Comparison of ENCODE assay signal across 9 mouse cellular contexts in genomic region chr11:103696851-103697564, GRCm38 (mm10). TPM values are rescaled to one million over a fixed set of nuclear protein-coding genes. Genes with fewer than 3 reads are reported as not detected.
DNase-seq lines count a peak whose midpoint lies in the region; ATAC-seq and TF ChIP-seq lines count a peak whose summit lies in the region.
"Had no signal": no experiment of that assay in that cellular context is flagged by ENCODE, and none has a peak within 500 bp of the region (broad histone marks: within the 10 kb centered on the region; RNA-seq: fewer than 3 reads in every experiment).

No protein-coding gene starts in this region.

- TF ChIP-seq POLR2A in testis, adult 2 months (IDR thresholded peaks at IDR 0.05; ENCODE audit: control insufficient read depth, low read depth, low read length), result no peak

- ATAC-seq in erythroblast, adult 5-6 weeks (replicated peaks; ENCODE audit: low FRiP score, poor library complexity, severe bottlenecking), result no peak
- no peak for ATAC-seq in intestine, embryonic 14.5 days (replicated peaks; ENCODE audit: low FRiP score, low TSS enrichment, low read depth)
- no peak for ATAC-seq in midbrain, embryonic 16.5 days

- TF ChIP-seq CTCF in testis, adult 2 months (IDR thresholded peaks at IDR 0.05; ENCODE audit: control insufficient read depth, insufficient read depth, insufficient replicate concordance, low read depth, low read length), result no peak

- peak overlapping the region; percentile 52 for H3K4me2 ChIP-seq in intestine, embryonic 14.5 days (ENCODE audit: low read length)
- peak overlapping the region; percentile 64 for H3K4me2 ChIP-seq in midbrain, embryonic 16.5 days (ENCODE audit: low read length)

- H3K9me3 ChIP-seq in erythroblast, embryonic 14.5 days (ENCODE audit: control insufficient read depth, low read length), result no peaks in the 10 kb centered on the region
- H3K9me3 ChIP-seq in intestine, embryonic 14.5 days (ENCODE audit: control insufficient read depth, low read length), result no peaks in the 10 kb centered on the region
- H3K9me3 ChIP-seq in midbrain, embryonic 16.5 days (replicated peaks; ENCODE audit: control insufficient read depth, low read length, poor library complexity, severe bottlenecking), result no peaks in the 10 kb centered on the region

- DNase-seq in testis, postnatal 10 days (ENCODE audit: low spot score), result no peak
- no peak for DNase-seq in intestine, embryonic 14.5 days (ENCODE audit: low spot score)
- DNase-seq in adrenal gland, adult 8-10 months, result no peak
- DNase-seq in left cerebral cortex, adult 11 months (ENCODE audit: low spot score), result no peak

- peak overlapping the region; percentile 88 for H3K4me3 ChIP-seq in erythroblast, embryonic 14.5 days (replicated peaks)
- peak overlapping the region; percentile 95 for H3K4me3 ChIP-seq in testis, adult 2 months (ENCODE audit: control insufficient read depth, low read depth, low read length)
- peak overlapping the region; percentile 99 for H3K4me3 ChIP-seq in intestine, embryonic 14.5 days (ENCODE audit: low read depth, low read length)
- peak overlapping the region; percentile 80 for H3K4me3 ChIP-seq in midbrain, embryonic 16.5 days (ENCODE audit: low read depth, low read length)

- H3K36me3 ChIP-seq in erythroblast, embryonic 14.5 days (ENCODE audit: control insufficient read depth), result peaks cover 10% of the 10 kb centered on the region
- H3K36me3 ChIP-seq in testis, adult 2 months (ENCODE audit: control insufficient read depth, insufficient read depth, low read length), result no peaks in the 10 kb centered on the region
- no peaks in the 10 kb centered on the region for H3K36me3 ChIP-seq in intestine, embryonic 14.5 days (ENCODE audit: control insufficient read depth, insufficient read depth, low read length)
- H3K36me3 ChIP-seq in midbrain, embryonic 16.5 days (ENCODE audit: control insufficient read depth, insufficient read depth, low read length), result no peaks in the 10 kb centered on the region

- no peaks in the 10 kb centered on the region for H3K27me3 ChIP-seq in erythroblast, embryonic 14.5 days (ENCODE audit: control insufficient read depth)
- H3K27me3 ChIP-seq in testis, adult 2 months (ENCODE audit: control insufficient read depth, insufficient read depth, low read length), result no peaks in the 10 kb centered on the region
- H3K27me3 ChIP-seq in intestine, embryonic 14.5 days (replicated peaks; ENCODE audit: control insufficient read depth, insufficient read depth, low read length), result no peaks in the 10 kb centered on the region
- H3K27me3 ChIP-seq in midbrain, embryonic 16.5 days (ENCODE audit: control insufficient read depth, insufficient read depth, low read depth, low read length), result no peaks in the 10 kb centered on the region

- H3K27ac ChIP-seq in testis, adult 2 months (ENCODE audit: control insufficient read depth, insufficient read depth, low read depth, low read length), result peak overlapping the region; percentile 96
- H3K27ac ChIP-seq in intestine, embryonic 14.5 days (ENCODE audit: low read depth), result peak overlapping the region; percentile 97
- peak overlapping the region; percentile 98 for H3K27ac ChIP-seq in midbrain, embryonic 16.5 days (ENCODE audit: low read length)

- H3K9ac ChIP-seq in intestine, embryonic 14.5 days (ENCODE audit: low read length), result peak overlapping the region; percentile 93
- peak overlapping the region; percentile 72 for H3K9ac ChIP-seq in midbrain, embryonic 16.5 days (ENCODE audit: low read depth, low read length)

- under 1% methylated on average over 18 of the region's 18 CpGs for WGBS in intestine, embryonic 14.5 days
- WGBS in midbrain, embryonic 16.5 days, result 2% methylated on average over 18 of the region's 18 CpGs

- peaks cover 25% of the 10 kb centered on the region for H3K4me1 ChIP-seq in erythroblast, embryonic 14.5 days (ENCODE audit: control insufficient read depth)
- H3K4me1 ChIP-seq in testis, adult 2 months (ENCODE audit: control insufficient read depth, insufficient read depth, low read length), result no peaks in the 10 kb centered on the region
- 0 out of 2 replicates have a peak, but pooled peaks cover 6% of the 10 kb centered on the region for H3K4me1 ChIP-seq in intestine, embryonic 14.5 days (replicated peaks; ENCODE audit: control insufficient read depth, insufficient read depth, low read length)
- peaks cover 16% of the 10 kb centered on the region for H3K4me1 ChIP-seq in midbrain, embryonic 16.5 days (ENCODE audit: control insufficient read depth, insufficient read depth, low read length)

RNA-seq across cellular contexts. Expression of gene Gosr2, which starts 0.7 kb away (rescaled TPM):
- 0.70 and 0.79 TPM in 2 replicates for polyA plus RNA-seq in erythroblast, embryonic 14.5 days (2012)
- 8.8 and 11.7 TPM in 2 replicates for total RNA-seq in erythroblast, adult 5-6 weeks (2015; ENCODE audit: low replicate concordance)
- 11.2 and 17.0 TPM in 2 replicates for total RNA-seq in erythroblast, adult 5-6 weeks (2017; ENCODE audit: low replicate concordance)
- 150 and 154 TPM in 2 replicates for polyA plus RNA-seq in testis, adult 2 months (2012; rRNA removed)
- polyA plus RNA-seq in intestine, embryonic 14.5 days (2014; fragmentation: Nextera tagmentation; extraction: Ambion mirVana), result 62.8 and 69.3 TPM in 2 replicates
- polyA plus RNA-seq in midbrain, embryonic 16.5 days (2015; fragmentation: Nextera tagmentation; extraction: Ambion mirVana), result 93.2 and 96.2 TPM in 2 replicates
- 100 to 1,000 TPM in 2 of 4 experiments, 10 to 100 TPM in 2; 93.8 to 114 (median 103) TPM for total RNA-seq in adrenal gland, adult 8-10 months (2022)

RNA-seq across cellular contexts. Expression of gene Rprml, which starts 47.6 kb away (rescaled TPM):
- polyA plus RNA-seq in erythroblast, embryonic 14.5 days (2012), result not detected in 2 replicates
- total RNA-seq in erythroblast, adult 5-6 weeks (2015; ENCODE audit: low replicate concordance), result not detected in 2 replicates
- not detected in 2 replicates for total RNA-seq in erythroblast, adult 5-6 weeks (2017; ENCODE audit: low replicate concordance)
- polyA plus RNA-seq in testis, adult 2 months (2012; rRNA removed), result 2.7 and 4.8 TPM in 2 replicates
- polyA plus RNA-seq in intestine, embryonic 14.5 days (2014; fragmentation: Nextera tagmentation; extraction: Ambion mirVana), result not detected in 2 replicates
- polyA plus RNA-seq in midbrain, embryonic 16.5 days (2015; fragmentation: Nextera tagmentation; extraction: Ambion mirVana), result 2.1 and 3.4 TPM in 2 replicates
- total RNA-seq in adrenal gland, adult 8-10 months (2022), result under 1 TPM in 3 of 4 experiments, not detected in 1; 0.32 to 1.00 (median 0.37) TPM

RNA-seq across cellular contexts. Expression of gene Wnt9b, which starts 52.6 kb away (rescaled TPM):
- not detected in 2 replicates for polyA plus RNA-seq in erythroblast, embryonic 14.5 days (2012)
- total RNA-seq in erythroblast, adult 5-6 weeks (2015; ENCODE audit: low replicate concordance), result not detected in 2 replicates
- not detected in 2 replicates for total RNA-seq in erythroblast, adult 5-6 weeks (2017; ENCODE audit: low replicate concordance)
- 0.15 and 0.30 TPM in 2 replicates for polyA plus RNA-seq in testis, adult 2 months (2012; rRNA removed)
- polyA plus RNA-seq in intestine, embryonic 14.5 days (2014; fragmentation: Nextera tagmentation; extraction: Ambion mirVana), result 0.08 TPM in 1 of 2 replicates, not detected in the other
- polyA plus RNA-seq in midbrain, embryonic 16.5 days (2015; fragmentation: Nextera tagmentation; extraction: Ambion mirVana), result 0.92 and 1.1 TPM in 2 replicates
- total RNA-seq in adrenal gland, adult 8-10 months (2022), result under 1 TPM in 3 of 4 experiments, not detected in 1; 0.07 to 0.31 (median 0.22) TPM

RNA-seq across cellular contexts. Expression of gene Lyzl6, which starts 58.3 kb away (rescaled TPM):
- not detected in 2 replicates for polyA plus RNA-seq in erythroblast, embryonic 14.5 days (2012)
- not detected in 2 replicates for total RNA-seq in erythroblast, adult 5-6 weeks (2015; ENCODE audit: low replicate concordance)
- not detected in 2 replicates for total RNA-seq in erythroblast, adult 5-6 weeks (2017; ENCODE audit: low replicate concordance)
- polyA plus RNA-seq in testis, adult 2 months (2012; rRNA removed), result 231 and 296 TPM in 2 replicates
- not detected in 2 replicates for polyA plus RNA-seq in intestine, embryonic 14.5 days (2014; fragmentation: Nextera tagmentation; extraction: Ambion mirVana)
- not detected in 2 replicates for polyA plus RNA-seq in midbrain, embryonic 16.5 days (2015; fragmentation: Nextera tagmentation; extraction: Ambion mirVana)
- total RNA-seq in adrenal gland, adult 8-10 months (2022), result not detected
- total RNA-seq: left cerebral cortex, postnatal 14 days had no signal

Comparison
In these comparisons a context has a peak if more than half of its experiments do, and no peak if none do; other contexts are left out.
1. RNA of gene Gosr2, which starts 0.7 kb away (polyA plus RNA-seq): 150 to 154 TPM in testis, adult 2 months, 93.2 to 96.2 TPM in midbrain, embryonic 16.5 days and 62.8 to 69.3 TPM in intestine, embryonic 14.5 days; 0.70 to 0.79 TPM in erythroblast, embryonic 14.5 days; every median in the first group is over 10 times any median in the second.
2. Peak in every context shown above with its lines, with median percentiles within 50 percentile points of each other: H3K4me3 ChIP-seq and H3K27ac ChIP-seq.